Mouse (Mus musculus) midbrain, embryonic 10.5 days (tissue): ENCODE data around the gene Naaa. TPM values are rescaled to one million over a fixed set of nuclear protein-coding genes. Genes with fewer than 3 reads are reported as not detected.

ENCODE experiments used
- DNase-seq: peaks from one replicate; pipeline ENCODE4 v3.0.0-alpha.2; 2017; ENCODE audit warnings: low spot score
- H3K27ac ChIP-seq: fragments of 300-500 bp; sonication (generic); replicated peaks from 2 replicates; pipeline ENCODE4 v1.5.1; 2016; ENCODE audit warnings: mild to moderate bottlenecking
- H3K27me3 ChIP-seq: fragments of 300-500 bp; sonication (generic); 2 replicates; pipeline ENCODE4 v1.6.1; 2016; ENCODE audit warnings: low read depth, mild to moderate bottlenecking; ENCODE audit not compliant: poor library complexity, severe bottlenecking
- H3K36me3 ChIP-seq: fragments of 300-500 bp; sonication (generic); 2 replicates; pipeline ENCODE4 v1.6.1; 2016; ENCODE audit warnings: mild to moderate bottlenecking, moderate library complexity
- H3K4me1 ChIP-seq: fragments of 300-500 bp; sonication (generic); 2 replicates; pipeline ENCODE4 v1.6.1; 2016
- H3K4me3 ChIP-seq: fragments of 300-500 bp; sonication (generic); 2 replicates; pipeline ENCODE4 v1.5.1; 2016; ENCODE audit warnings: mild to moderate bottlenecking, moderate library complexity
- H3K9me3 ChIP-seq: fragments of 300-500 bp; sonication (generic); replicated peaks from 2 replicates; pipeline ENCODE4 v1.6.1; 2016; ENCODE audit warnings: mild to moderate bottlenecking
- WGBS: fragments of 180-500 bp; shearing (Covaris S2); methylation state at CpG from one replicate; pipeline ENCODE4 v1.1.7; 2016; 5-methylcytosine and 5-hydroxymethylcytosine counted together
- polyA plus RNA-seq: library from polyadenylated mRNA; unstranded; fragments of >200 nt; fragmentation: Nextera tagmentation; extraction: Ambion mirVana; gene quantifications from 2 replicates; pipeline ENCODE4 v1.2.1, GENCODE M21; 2016

The Naaa gene
- polyA plus RNA-seq, 1 experiment from 2014 or later: 4.5 TPM

DNA sequence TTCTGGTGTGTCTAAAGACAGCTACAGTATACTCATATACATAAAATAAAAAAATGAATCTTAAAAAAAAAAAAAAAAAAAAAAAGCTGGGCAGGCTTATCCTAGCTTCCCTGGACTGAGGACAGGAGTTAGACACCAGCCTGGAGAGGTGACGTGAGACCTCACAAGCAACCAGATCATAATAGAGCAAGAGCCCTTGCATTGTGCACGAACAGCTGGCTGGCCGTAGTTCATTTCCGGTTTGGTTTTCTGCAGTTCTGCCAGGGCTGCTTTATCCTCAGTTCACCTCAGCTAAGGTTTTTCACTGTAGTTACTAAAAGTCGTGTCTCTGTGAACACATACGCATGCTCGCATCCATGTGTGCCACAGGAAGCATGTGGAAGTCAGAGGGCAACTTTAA, 50.2 kb downstream of the Naaa start:
- no peaks in the 10 kb centered on the region for H3K27me3 ChIP-seq
- no peak for DNase-seq
- no peak overlapping the region for H3K27ac ChIP-seq
- no peaks in the 10 kb centered on the region for H3K36me3 ChIP-seq
- no peaks in the 10 kb centered on the region for H3K4me1 ChIP-seq
- no peak overlapping the region for H3K4me3 ChIP-seq
- no peaks in the 10 kb centered on the region for H3K9me3 ChIP-seq
- WGBS: 92% methylated on average over 7 of the region's 7 CpGs

DNA sequence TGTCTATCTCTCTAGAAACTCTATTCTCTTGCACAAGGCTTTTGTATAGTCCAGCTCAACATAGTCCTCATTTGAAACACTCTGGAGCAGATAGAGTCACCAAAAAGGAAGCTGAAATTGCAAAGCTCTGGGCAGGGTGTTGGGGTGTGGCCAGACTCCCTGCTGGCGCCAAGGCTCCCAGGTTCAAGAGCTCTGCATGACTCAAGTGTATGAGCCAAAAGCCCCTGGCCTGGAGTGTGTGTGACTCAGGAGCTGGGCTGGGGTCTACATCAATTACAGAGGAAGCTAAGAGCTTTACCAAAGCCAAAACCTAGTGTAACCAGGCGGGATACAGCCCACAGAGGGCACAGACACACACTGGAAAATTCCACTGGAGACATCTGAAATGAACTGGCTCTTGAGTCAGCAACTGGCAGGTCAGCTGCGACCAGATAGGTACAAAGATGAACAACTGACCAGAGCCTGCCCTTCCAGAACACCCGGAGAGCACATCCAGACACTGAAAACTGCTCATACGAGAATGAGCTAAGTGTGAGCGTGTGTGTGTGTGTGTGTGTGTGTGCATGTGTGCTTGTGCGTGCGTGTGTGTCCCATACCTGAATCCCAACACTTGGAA, 57.6 kb downstream of the Naaa start:
- Histone ChIP-seq H3K36me3 (no peaks in the 10 kb centered on the region), H3K27me3 (no peaks in the 10 kb centered on the region), H3K27ac (no peak overlapping the region), H3K4me3 (no peak overlapping the region), H3K9me3 (no peaks in the 10 kb centered on the region), H3K4me1 (peaks cover 12% of the 10 kb centered on the region)
- WGBS: 93% methylated on average over 8 of the region's 8 CpGs
- no peak for DNase-seq

DNA sequence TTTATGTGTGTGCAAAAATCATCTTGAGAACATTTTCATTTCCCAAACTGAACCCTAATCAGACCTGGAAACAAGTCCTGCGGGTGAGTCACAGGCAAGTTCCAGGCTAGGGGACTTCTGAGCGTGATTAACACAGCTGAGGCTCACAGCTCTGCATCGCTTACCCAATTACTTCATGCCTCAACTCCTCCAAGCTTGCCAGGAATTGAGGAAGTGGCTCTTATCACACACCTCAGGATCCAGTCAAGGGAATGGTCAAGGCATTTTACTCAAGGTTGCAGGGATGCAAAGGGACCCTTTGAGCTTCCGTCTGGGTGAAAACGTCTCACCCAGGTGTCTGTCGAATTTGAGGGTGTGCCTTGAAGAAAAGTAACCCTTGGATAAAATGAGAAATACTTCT, 58.1 kb downstream of the Naaa start:
- peaks cover 12% of the 10 kb centered on the region for H3K4me1 ChIP-seq
- H3K9me3 ChIP-seq: no peaks in the 10 kb centered on the region
- WGBS: 77% methylated on average over 6 of the region's 6 CpGs
- no peaks in the 10 kb centered on the region for H3K36me3 ChIP-seq
- no peaks in the 10 kb centered on the region for H3K27me3 ChIP-seq
- no peak overlapping the region for H3K27ac ChIP-seq
- H3K4me3 ChIP-seq: no peak overlapping the region
- no peak for DNase-seq

DNA sequence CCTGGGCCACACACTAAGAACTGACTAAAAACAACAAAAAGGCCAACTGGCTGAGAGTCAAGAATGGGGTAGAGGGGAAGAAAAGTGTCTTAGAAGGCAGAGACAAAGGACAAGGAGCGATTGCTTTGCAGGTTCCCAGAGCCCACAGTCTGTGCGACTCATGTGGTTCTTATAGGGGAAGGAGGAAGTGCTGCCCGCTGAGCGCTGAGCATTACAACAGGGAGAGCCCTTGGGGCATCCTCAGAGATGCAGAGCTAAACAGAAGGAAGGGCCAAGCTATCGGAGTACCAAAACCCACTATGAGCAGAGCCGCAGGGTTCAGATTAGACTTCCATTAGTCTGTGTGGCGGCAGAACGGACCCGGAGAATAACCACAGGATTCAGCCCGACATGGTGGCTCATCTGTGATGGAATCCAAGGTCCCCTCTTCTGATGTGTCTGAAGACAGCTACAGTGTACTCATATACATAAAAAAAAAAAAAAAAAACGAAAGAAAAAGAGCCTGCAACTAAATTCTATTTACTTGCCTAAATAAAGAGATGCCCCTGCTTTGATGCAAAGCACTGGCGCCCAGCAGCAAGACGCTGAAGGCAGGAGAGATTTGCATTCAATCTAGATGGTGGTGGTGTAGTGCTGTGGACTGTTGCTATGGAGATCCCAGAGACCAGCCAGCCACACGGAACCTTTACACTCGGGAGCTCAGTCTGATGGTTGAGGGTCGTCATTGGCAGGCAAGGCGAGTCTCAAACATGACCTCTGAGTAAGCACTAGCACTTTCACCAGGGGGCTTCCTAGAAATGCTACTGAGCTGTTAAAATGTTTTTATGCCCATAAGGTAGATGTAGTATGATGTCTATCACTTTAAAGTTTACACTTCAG, 58.8 kb downstream of the Naaa start:
- Histone ChIP-seq H3K4me3 (no peak overlapping the region), H3K4me1 (peaks cover 12% of the 10 kb centered on the region), H3K36me3 (no peaks in the 10 kb centered on the region), H3K27ac (peak overlapping the region; percentile 74), H3K27me3 (no peaks in the 10 kb centered on the region), H3K9me3 (no peaks in the 10 kb centered on the region)
- 42% methylated on average over 17 of the region's 17 CpGs for WGBS
- DNase-seq: peak; percentile 36

DNA sequence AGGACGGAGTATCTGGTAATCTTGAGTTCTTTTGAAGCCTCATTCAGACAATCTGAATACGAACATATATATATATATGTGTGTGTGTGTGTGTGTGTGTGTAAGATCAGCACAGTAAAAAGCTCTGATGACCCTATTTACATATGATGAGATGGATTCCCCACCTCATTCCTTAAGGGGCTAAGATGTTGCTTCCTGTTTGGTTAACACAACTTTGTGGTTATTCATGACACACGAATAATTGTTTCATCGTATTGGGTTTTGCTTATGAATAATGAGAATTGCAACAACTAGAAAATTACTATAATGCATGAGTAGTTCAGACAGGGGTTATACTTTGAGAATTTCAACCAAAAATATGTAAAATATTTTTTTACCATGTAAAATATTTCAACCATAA, 62.7 kb downstream of the Naaa start, which contains the start of gene U90926:
U90926 (minus strand) TSS at position 101 of the 400 bp plus-strand sequence.
- 93% methylated on average over 4 of the region's 4 CpGs for whole genome bisulfite sequencing
- DNase-seq: no peak
- Histone ChIP-seq H3K27ac (no peak within 1 kb of the TSS), H3K4me1 (peaks cover 12% of the 10 kb centered on the region), H3K27me3 (no peaks in the 10 kb centered on the region), H3K4me3 (no peak within 1 kb of the TSS), H3K9me3 (no peaks in the 10 kb centered on the region), H3K36me3 (no peaks in the 10 kb centered on the region)

DNA sequence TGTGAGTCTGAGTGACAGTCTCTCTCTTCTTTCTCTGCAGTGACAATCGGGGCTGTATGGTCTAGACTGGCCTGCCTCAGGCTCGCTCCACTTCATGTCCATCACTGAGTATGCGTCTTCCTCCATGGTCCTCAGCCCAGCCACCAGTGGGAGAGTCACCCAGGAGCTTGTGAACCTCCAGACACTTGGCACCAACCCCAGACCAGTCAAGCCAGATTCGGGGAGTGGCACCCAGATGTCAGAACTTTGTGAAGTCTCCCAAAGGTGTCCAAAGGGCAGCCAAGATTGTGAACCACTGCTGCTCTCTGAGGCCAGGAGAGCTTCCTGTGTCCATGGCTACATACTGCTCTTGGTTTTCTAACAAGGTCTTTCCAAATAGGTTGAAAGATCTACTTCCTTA, 65.7 kb downstream of the Naaa start:
- DNase-seq: no peak
- no peaks in the 10 kb centered on the region for H3K36me3 ChIP-seq
- no peaks in the 10 kb centered on the region for H3K27me3 ChIP-seq
- H3K4me3 ChIP-seq: no peak overlapping the region
- no peaks in the 10 kb centered on the region for H3K9me3 ChIP-seq
- H3K4me1 ChIP-seq: no peaks in the 10 kb centered on the region
- no peak overlapping the region for H3K27ac ChIP-seq
- 85% methylated on average over 4 of the region's 4 CpGs for WGBS

DNA sequence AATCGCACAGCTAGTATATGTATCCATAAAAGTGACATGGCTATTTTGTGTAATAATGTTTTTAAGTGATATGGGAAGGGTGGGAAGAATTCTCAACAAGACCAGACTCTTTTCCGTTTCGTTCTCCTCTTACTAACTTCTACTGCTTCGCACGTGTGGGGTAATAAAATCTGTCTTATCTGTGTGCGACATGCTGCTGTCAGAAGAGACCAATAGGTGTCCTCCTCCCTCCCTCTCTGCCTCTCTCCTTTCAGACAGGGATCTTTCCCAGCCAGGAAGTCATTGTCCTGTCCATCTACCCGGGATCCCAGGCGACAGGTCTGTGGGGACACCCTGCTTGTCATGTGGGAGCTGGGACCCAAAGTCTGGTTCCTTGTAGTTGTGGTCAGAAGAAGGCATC, 67.8 kb downstream of the Naaa start:
- Histone ChIP-seq H3K27ac (no peak overlapping the region), H3K27me3 (no peaks in the 10 kb centered on the region), H3K36me3 (peaks cover 7% of the 10 kb centered on the region; the same call in 1 of the 2 replicates), H3K4me1 (no peaks in the 10 kb centered on the region), H3K4me3 (no peak overlapping the region), H3K9me3 (no peaks in the 10 kb centered on the region)
- WGBS: 78% methylated on average over 8 of the region's 8 CpGs
- no peak for DNase-seq

Other genes with a start within 250 kb of the Naaa start
- 0.24 and 0.28 TPM in 2 replicates for gene Cdkl2, start 234.3 kb downstream of the Naaa start, polyA plus RNA-seq
- 273 and 281 TPM in 2 replicates for gene G3bp2, start 194.5 kb downstream of the Naaa start, polyA plus RNA-seq
- gene Uso1, start 140.2 kb downstream of the Naaa start, polyA plus RNA-seq: 38.7 and 39.0 TPM in 2 replicates
- gene U90926, start 62.8 kb downstream of the Naaa start, polyA plus RNA-seq: not detected in 2 replicates
- 0.35 and 0.47 TPM in 2 replicates for gene Ppef2, start 21.9 kb downstream of the Naaa start, polyA plus RNA-seq
- 48.8 and 52.9 TPM in 2 replicates for gene Sdad1, start 32.3 kb upstream of the Naaa start, polyA plus RNA-seq
- not detected in 2 replicates for gene Cxcl9, start 49.9 kb upstream of the Naaa start, polyA plus RNA-seq
- 0.98 and 1.6 TPM in 2 replicates for gene Art3, start 53.7 kb upstream of the Naaa start, polyA plus RNA-seq
- gene Cxcl10, start 70.7 kb upstream of the Naaa start, polyA plus RNA-seq: 0.17 and 0.36 TPM in 2 replicates
- gene Nup54, start 157.0 kb upstream of the Naaa start, polyA plus RNA-seq: 63.4 and 70.0 TPM in 2 replicates
- gene Scarb2, start 228.7 kb upstream of the Naaa start, polyA plus RNA-seq: 9.3 and 11.8 TPM in 2 replicates